Mouse (Mus musculus) liver, embryonic 11.5 days (tissue): ENCODE results near the gene Kat5. TPM values are rescaled to one million over a fixed set of nuclear protein-coding genes. Genes with fewer than 3 reads are reported as not detected.
A peak's percentile ranks its signal among the peaks of the same experiment; 100 is the strongest.

Experiments
- ATAC-seq: fragments of 200-750 bp; cut with Nextera tagmentation; replicated peaks from 2 replicates; pipeline ENCODE4 v1.8.0; 2017; ENCODE audit warnings: moderate number of reproducible peaks, mild to moderate bottlenecking, moderate TSS enrichment, moderate library complexity; ENCODE audit not compliant: low FRiP score
- DNase-seq: peaks from one replicate; pipeline ENCODE4 v3.0.0-alpha.2; 2017; ENCODE audit warnings: low spot score
- H3K27ac ChIP-seq: fragments of 300-500 bp; sonication (generic); 2 replicates; pipeline ENCODE4 v1.5.1; 2014; ENCODE audit warnings: mild to moderate bottlenecking, low read depth, low read length, control low read depth
- H3K27me3 ChIP-seq: fragments of 300-500 bp; sonication (generic); replicated peaks from 2 replicates; pipeline ENCODE4 v1.6.1; 2014; ENCODE audit warnings: low read length, mixed read lengths; ENCODE audit not compliant: control insufficient read depth, insufficient read depth
- H3K36me3 ChIP-seq: fragments of 300-500 bp; sonication (generic); 2 replicates; pipeline ENCODE4 v1.6.1; 2014; ENCODE audit warnings: mild to moderate bottlenecking, low read length, moderate library complexity, mixed read lengths; ENCODE audit not compliant: control insufficient read depth, insufficient read depth
- H3K4me1 ChIP-seq: fragments of 300-500 bp; sonication (generic); replicated peaks from 2 replicates; pipeline ENCODE4 v1.6.1; 2014; ENCODE audit warnings: low read length, mixed read lengths; ENCODE audit not compliant: control insufficient read depth, insufficient read depth
- H3K4me2 ChIP-seq: fragments of 300-500 bp; sonication (generic); 2 replicates; pipeline ENCODE4 v1.6.1; 2014; ENCODE audit warnings: mild to moderate bottlenecking, control low read depth, moderate library complexity
- H3K4me3 ChIP-seq: fragments of 300-500 bp; sonication (generic); 2 replicates; pipeline ENCODE4 v1.5.1; 2014; ENCODE audit warnings: low read depth, low read length, control low read depth
- H3K9ac ChIP-seq: fragments of 300-500 bp; sonication (generic); 2 replicates; pipeline ENCODE4 v1.6.1; 2014; ENCODE audit warnings: low read depth, low read length, control low read depth
- H3K9me3 ChIP-seq: fragments of 300-500 bp; sonication (generic); 2 replicates; pipeline ENCODE4 v1.6.1; 2016; ENCODE audit warnings: low read length, inconsistent platforms, mixed read lengths; ENCODE audit not compliant: control insufficient read depth
- WGBS: fragments of 180-500 bp; shearing (Covaris S2); extraction: QIAGEN DNeasy Blood & Tissue Kit; methylation state at CpG from one replicate; pipeline ENCODE4 v1.1.7; 2014; 5-methylcytosine and 5-hydroxymethylcytosine counted together
- polyA plus RNA-seq: library from polyadenylated mRNA; unstranded; fragments of >200 nt; fragmentation: Nextera tagmentation; extraction: Ambion mirVana; gene quantifications from 2 replicates; pipeline ENCODE4 v1.2.1, GENCODE M21; 2014

Gene Kat5
- polyA plus RNA-seq, 1 experiment from 2014 or later, result 28.0 TPM

- ATAC-seq, result no peak
- WGBS, result 68% methylated on average over 4 of the region's 4 CpGs
These were observed 10.8 kb downstream of the Kat5 start for GRCm38 (mm10) chr19:5599224-5599623.

GRCm38 (mm10) chr19:5591888-5592287, 18.1 kb downstream of the Kat5 start:
- WGBS, result 77% methylated on average over 6 of the region's 6 CpGs
- H3K36me3 ChIP-seq, result no peaks in the 10 kb centered on the region
- H3K27me3 ChIP-seq, result no peaks in the 10 kb centered on the region
- H3K9me3 ChIP-seq, result no peaks in the 10 kb centered on the region
- no peak overlapping the region for H3K4me2 ChIP-seq
- H3K4me1 ChIP-seq, result no peaks in the 10 kb centered on the region
- ATAC-seq (no peak), DNase-seq (no peak)
- no peak overlapping the region for H3K4me3 ChIP-seq
- no peak overlapping the region for H3K9ac ChIP-seq
- no peak overlapping the region for H3K27ac ChIP-seq

More at GRCm38 (mm10) chr19:5599224-5599623, 10.8 kb downstream of the Kat5 start:
- DNase-seq, result no peak
- no peak overlapping the region for H3K9ac ChIP-seq
- H3K27me3 ChIP-seq, result no peaks in the 10 kb centered on the region
- H3K36me3 ChIP-seq, result peaks cover 14% of the 10 kb centered on the region
- no peaks in the 10 kb centered on the region for H3K9me3 ChIP-seq
- no peak overlapping the region for H3K27ac ChIP-seq
- H3K4me2 ChIP-seq, result no peak overlapping the region
- H3K4me3 ChIP-seq, result no peak overlapping the region
- peaks cover 16% of the 10 kb centered on the region for H3K4me1 ChIP-seq

- DNase-seq, result no peak
- ATAC-seq, result no peak
- 74% methylated on average over 9 of the region's 9 CpGs for WGBS
These were observed 20.9 kb downstream of the Kat5 start for GRCm38 (mm10) chr19:5589159-5589558.

GRCm38 (mm10) chr19:5581995-5582394, 28.0 kb downstream of the Kat5 start:
- WGBS, result 84% methylated on average over 2 of the region's 2 CpGs
- ATAC-seq, result no peak
- no peak overlapping the region for H3K27ac ChIP-seq

More at GRCm38 (mm10) chr19:5589159-5589558, 20.9 kb downstream of the Kat5 start:
- Histone ChIP-seq H3K27ac (no peak overlapping the region), H3K4me2 (no peak overlapping the region), H3K4me1 (no peaks in the 10 kb centered on the region), H3K27me3 (no peaks in the 10 kb centered on the region), H3K9me3 (no peaks in the 10 kb centered on the region), H3K36me3 (no peaks in the 10 kb centered on the region), H3K9ac (no peak overlapping the region), H3K4me3 (no peak overlapping the region)

GRCm38 (mm10) chr19:5580776-5581175, 29.3 kb downstream of the Kat5 start:
- no peaks in the 10 kb centered on the region for H3K4me1 ChIP-seq
- H3K27ac ChIP-seq, result no peak overlapping the region
- H3K9me3 ChIP-seq, result no peaks in the 10 kb centered on the region
- no peaks in the 10 kb centered on the region for H3K36me3 ChIP-seq
- 81% methylated on average over 6 of the region's 6 CpGs for WGBS
- ATAC-seq (no peak), DNase-seq (no peak)
- H3K9ac ChIP-seq, result no peak overlapping the region
- H3K4me3 ChIP-seq, result no peak overlapping the region
- no peaks in the 10 kb centered on the region for H3K27me3 ChIP-seq
- no peak overlapping the region for H3K4me2 ChIP-seq

More at GRCm38 (mm10) chr19:5581995-5582394, 28.0 kb downstream of the Kat5 start:
- no peaks in the 10 kb centered on the region for H3K4me1 ChIP-seq
- no peaks in the 10 kb centered on the region for H3K27me3 ChIP-seq
- H3K9me3 ChIP-seq, result no peaks in the 10 kb centered on the region
- no peak for DNase-seq
- H3K36me3 ChIP-seq, result no peaks in the 10 kb centered on the region
- no peak overlapping the region for H3K9ac ChIP-seq
- H3K4me2 ChIP-seq, result no peak overlapping the region
- H3K4me3 ChIP-seq, result no peak overlapping the region

- Histone ChIP-seq H3K27me3 (no peaks in the 10 kb centered on the region), H3K9ac (no peak overlapping the region), H3K4me3 (no peak overlapping the region), H3K27ac (no peak overlapping the region), H3K4me2 (no peak overlapping the region), H3K4me1 (no peaks in the 10 kb centered on the region), H3K36me3 (no peaks in the 10 kb centered on the region), H3K9me3 (no peaks in the 10 kb centered on the region)
- 67% methylated on average over 4 of the region's 4 CpGs for WGBS
- no peak for DNase-seq
- ATAC-seq, result no peak
These were observed 30.1 kb downstream of the Kat5 start for GRCm38 (mm10) chr19:5579971-5580370.

- H3K27me3 ChIP-seq, result no peaks in the 10 kb centered on the region
- ATAC-seq (no peak), DNase-seq (no peak)
- no peak overlapping the region for H3K4me2 ChIP-seq
- 90% methylated on average over 1 of the region's 1 CpGs for WGBS
- H3K27ac ChIP-seq, result no peak overlapping the region
- H3K4me3 ChIP-seq, result no peak overlapping the region
- no peak overlapping the region for H3K9ac ChIP-seq
- no peaks in the 10 kb centered on the region for H3K36me3 ChIP-seq
- no peaks in the 10 kb centered on the region for H3K4me1 ChIP-seq
- no peaks in the 10 kb centered on the region for H3K9me3 ChIP-seq
These were observed 34.7 kb downstream of the Kat5 start for GRCm38 (mm10) chr19:5575336-5575735.

GRCm38 (mm10) chr19:5572331-5573125, 37.5 kb downstream of the Kat5 start:
- Histone ChIP-seq H3K9ac (no peak overlapping the region), H3K27me3 (no peaks in the 10 kb centered on the region), H3K27ac (peak overlapping the region; percentile 32; the same call in 1 of the 2 replicates), H3K9me3 (no peaks in the 10 kb centered on the region), H3K4me3 (no peak overlapping the region), H3K36me3 (no peaks in the 10 kb centered on the region), H3K4me1 (peaks cover 11% of the 10 kb centered on the region), H3K4me2 (no peak overlapping the region)
- ATAC-seq (no peak), DNase-seq (no peak)
- WGBS, result 75% methylated on average over 19 of the region's 19 CpGs

- no peak overlapping the region; the same call in 1 of the 2 replicates for H3K9ac ChIP-seq
- peak overlapping the region; percentile 32; the same call in 1 of the 2 replicates for H3K27ac ChIP-seq
- no peak for ATAC-seq
- H3K4me1 ChIP-seq, result peaks cover 15% of the 10 kb centered on the region
- H3K4me3 ChIP-seq, result no peak overlapping the region
- DNase-seq, result no peak
- H3K27me3 ChIP-seq, result no peaks in the 10 kb centered on the region
- no peak overlapping the region for H3K4me2 ChIP-seq
- H3K9me3 ChIP-seq, result no peaks in the 10 kb centered on the region
- 54% methylated on average over 5 of the region's 5 CpGs for WGBS
- H3K36me3 ChIP-seq, result no peaks in the 10 kb centered on the region
These were observed 38.2 kb downstream of the Kat5 start for GRCm38 (mm10) chr19:5571831-5572230.
